Mouse (Mus musculus) brain, embryonic 14.5 days (tissue): ENCODE results near the gene Pgghg. TPM values are rescaled to one million over a fixed set of nuclear protein-coding genes. Genes with fewer than 3 reads are reported as not detected.

Experiments used
- DNase-seq: peaks from one replicate; pipeline ENCODE4 v3.0.0-alpha.2; 2011; ENCODE audit warnings: low read depth
- CTCF ChIP-seq: fragments of 200-500 bp; IDR thresholded peaks from 2 replicates; pipeline ENCODE4 v1.5.1; 2012; ENCODE audit warnings: inconsistent platforms, mild to moderate bottlenecking, moderate library complexity, borderline replicate concordance; ENCODE audit not compliant: insufficient read depth, insufficient read length; ENCODE audit errors: extremely low read depth
- POLR2A ChIP-seq: fragments of 200-500 bp; IDR thresholded peaks from 2 replicates; pipeline ENCODE4 v1.6.1; 2012; ENCODE audit warnings: mild to moderate bottlenecking, inconsistent platforms, borderline replicate concordance; ENCODE audit not compliant: poor library complexity, insufficient read depth, insufficient read length, severe bottlenecking; ENCODE audit errors: extremely low read depth
- polyA plus RNA-seq: library from polyadenylated mRNA; depleted of rRNA; stranded (reverse); fragments of >200 nt; gene quantifications from 2 replicates; pipeline ENCODE4 v1.2.3, GENCODE M21; 2012

Pgghg gene
- polyA plus RNA-seq, 1 experiment: 13.2 TPM

- TF ChIP-seq CTCF (no peak), POLR2A (no peak)
- no peak for DNase-seq
Observed at GRCm38 (mm10) chr7:140938896-140939295, 2.3 kb upstream of the Pgghg start.

GRCm38 (mm10) chr7:140939669-140940171 is 1.5 kb upstream of the Pgghg start:
- DNase-seq: peak; percentile 40
- TF ChIP-seq CTCF (no peak), POLR2A (no peak)

- TF ChIP-seq POLR2A (no peak), CTCF (no peak)
- DNase-seq: no peak
Observed at GRCm38 (mm10) chr7:140942341-140942740, 1.1 kb downstream of the Pgghg start.

GRCm38 (mm10) chr7:140942811-140943210 is 1.6 kb downstream of the Pgghg start:
- DNase-seq: no peak
- no peak for TF ChIP-seq POLR2A
- no peak for TF ChIP-seq CTCF

- TF ChIP-seq POLR2A (no peak), CTCF (no peak)
- no peak for DNase-seq
Observed at GRCm38 (mm10) chr7:140943356-140943755, 2.2 kb downstream of the Pgghg start.

- TF ChIP-seq POLR2A (no peak), CTCF (no peak)
- DNase-seq: no peak
Observed at GRCm38 (mm10) chr7:140944236-140944635, 3.0 kb downstream of the Pgghg start.

- no peak for DNase-seq
- TF ChIP-seq POLR2A: no peak
- no peak for TF ChIP-seq CTCF
Observed at GRCm38 (mm10) chr7:140945247-140945646, 4.1 kb downstream of the Pgghg start.

- TF ChIP-seq POLR2A: no peak
- TF ChIP-seq CTCF: no peak
- DNase-seq: no peak
Observed at GRCm38 (mm10) chr7:140946311-140946710, 5.1 kb downstream of the Pgghg start.

GRCm38 (mm10) chr7:140946980-140947379 is 5.8 kb downstream of the Pgghg start:
- TF ChIP-seq CTCF (no peak), POLR2A (no peak)
- DNase-seq: no peak

GRCm38 (mm10) chr7:140948161-140948560 is 7.0 kb downstream of the Pgghg start:
- TF ChIP-seq POLR2A (no peak), CTCF (no peak)
- DNase-seq: no peak

GRCm38 (mm10) chr7:140949255-140949654 is 8.1 kb downstream of the Pgghg start:
- DNase-seq: no peak
- TF ChIP-seq CTCF (no peak), POLR2A (no peak)

- no peak for TF ChIP-seq CTCF
- no peak for TF ChIP-seq POLR2A
- DNase-seq: no peak
Observed at GRCm38 (mm10) chr7:140949824-140950530, 8.8 kb downstream of the Pgghg start, which contains the start of gene Ifitm5. Ifitm5 (minus strand) TSS chr7:140950291.
